15 mouse cellular contexts compared by ENCODE assay signal in genomic region chr4:104385272-104385671, GRCm38 (mm10).
DNase-seq lines count a peak whose midpoint lies in the region; ATAC-seq lines count a peak whose summit lies in the region.
"Had no signal": no experiment of that assay in that cellular context is flagged by ENCODE, and none has a peak within 500 bp of the region (broad histone marks: within the 10 kb centered on the region; RNA-seq: fewer than 3 reads in every experiment).

No protein-coding gene starts in this region.

- no peaks in the 10 kb centered on the region for H3K9me3 ChIP-seq in kidney, embryonic 15.5 days (replicated peaks)
- no peaks in the 10 kb centered on the region for H3K9me3 ChIP-seq in intestine, embryonic 15.5 days
- H3K9me3 ChIP-seq: embryonic facial prominence, embryonic 12.5 days; heart, embryonic 15.5 days; hindbrain, embryonic 13.5 days; liver, embryonic 15.5 days; midbrain, embryonic 10.5 days had no signal

- WGBS in kidney, embryonic 15.5 days, result 36% methylated on average over 5 of the region's 5 CpGs
- WGBS in intestine, embryonic 15.5 days, result 18% methylated on average over 5 of the region's 5 CpGs

- peak; percentile 58 for DNase-seq in kidney, adult 11 months
- peak; percentile 17 for DNase-seq in ZHBTc4 (ENCODE audit: low read depth, low spot score)
- DNase-seq in kidney, postnatal 36 days, result peak; percentile 60 to 83
- DNase-seq in layer of hippocampus, postnatal 36 days, result no peak
- DNase-seq in cerebellum, adult 9-10 months, result no peak
- DNase-seq: cerebellum, adult 9-11 months; lung, postnatal 14 days; right cerebral cortex, postnatal 14 days had no signal

- ATAC-seq in kidney, embryonic 15.5 days (replicated peaks; ENCODE audit: low FRiP score), result no peak
- ATAC-seq in intestine, embryonic 15.5 days, result peak; percentile 74

- no peaks in the 10 kb centered on the region for H3K27me3 ChIP-seq in kidney, embryonic 15.5 days
- no peaks in the 10 kb centered on the region for H3K27me3 ChIP-seq in intestine, embryonic 15.5 days (replicated peaks)
- H3K27me3 ChIP-seq: embryonic facial prominence, embryonic 12.5 days; heart, embryonic 15.5 days; hindbrain, embryonic 13.5 days; liver, embryonic 15.5 days had no signal

- no peak overlapping the region for H3K9ac ChIP-seq in kidney, embryonic 15.5 days
- H3K9ac ChIP-seq in intestine, embryonic 15.5 days, result no peak overlapping the region
- H3K9ac ChIP-seq: embryonic facial prominence, embryonic 12.5 days; heart, embryonic 15.5 days; hindbrain, embryonic 13.5 days; liver, embryonic 15.5 days had no signal

- no peaks in the 10 kb centered on the region for H3K36me3 ChIP-seq in kidney, embryonic 15.5 days
- no peaks in the 10 kb centered on the region for H3K36me3 ChIP-seq in intestine, embryonic 15.5 days
- H3K36me3 ChIP-seq: embryonic facial prominence, embryonic 12.5 days; heart, embryonic 15.5 days; hindbrain, embryonic 13.5 days; liver, embryonic 15.5 days; midbrain, embryonic 10.5 days had no signal

- no peak overlapping the region for H3K4me2 ChIP-seq in kidney, embryonic 15.5 days
- H3K4me2 ChIP-seq in intestine, embryonic 15.5 days (replicated peaks), result 0 out of 2 replicates have a peak overlapping the region, but pooled peaks have one; percentile 5
- H3K4me2 ChIP-seq: embryonic facial prominence, embryonic 12.5 days; heart, embryonic 15.5 days; hindbrain, embryonic 13.5 days; liver, embryonic 15.5 days had no signal

- peaks cover 11% of the 10 kb centered on the region; the same call in 1 of the 2 replicates for H3K4me1 ChIP-seq in kidney, embryonic 15.5 days
- H3K4me1 ChIP-seq in intestine, embryonic 15.5 days (replicated peaks), result no peaks in the 10 kb centered on the region
- H3K4me1 ChIP-seq: heart, embryonic 15.5 days; liver, embryonic 15.5 days had no signal

- no peak overlapping the region for H3K4me3 ChIP-seq in kidney, embryonic 15.5 days (replicated peaks)
- no peak overlapping the region for H3K4me3 ChIP-seq in intestine, embryonic 15.5 days (replicated peaks)
- H3K4me3 ChIP-seq: embryonic facial prominence, embryonic 12.5 days; heart, embryonic 15.5 days; hindbrain, embryonic 13.5 days; liver, embryonic 15.5 days; midbrain, embryonic 10.5 days had no signal

- no peak overlapping the region for H3K27ac ChIP-seq in kidney, embryonic 15.5 days
- H3K27ac ChIP-seq in intestine, embryonic 15.5 days, result no peak overlapping the region
- H3K27ac ChIP-seq: embryonic facial prominence, embryonic 12.5 days; heart, embryonic 15.5 days; hindbrain, embryonic 13.5 days; liver, embryonic 15.5 days; midbrain, embryonic 10.5 days had no signal

Comparison
In these comparisons a context has a peak if more than half of its experiments do, and no peak if none do; other contexts are left out.
1. DNase-seq: peak in kidney, adult 11 months (single experiment), ZHBTc4 (single experiment) and kidney, postnatal 36 days (2 of 2); none in layer of hippocampus, postnatal 36 days (0 of 2) and cerebellum, adult 9-10 months (single experiment).